Mouse (Mus musculus): ENCODE data around the gene 1700012B09Rik. TPM values are rescaled to one million over a fixed set of nuclear protein-coding genes. Genes with fewer than 3 reads are reported as not detected.

The 1700012B09Rik gene
- polyA plus RNA-seq (2014; fragmentation: Nextera tagmentation; extraction: Ambion mirVana), result not detected in 2 replicates

- H3K27ac ChIP-seq (ENCODE audit: low read depth), result no peak within 1 kb of the TSS
- peak within 1 kb of the TSS; percentile 35; the same call in 1 of the 2 replicates for H3K4me2 ChIP-seq
- H3K27me3 ChIP-seq (ENCODE audit: insufficient read depth, low read length), result no peaks in the 10 kb centered on the region
- no peak for TF ChIP-seq CTCF (IDR thresholded peaks at IDR 0.05; ENCODE audit: low read depth)
- no peak within 1 kb of the TSS for H3K9ac ChIP-seq
- no peak within 1 kb of the TSS for H3K4me3 ChIP-seq (ENCODE audit: low read depth, low read length)
- ATAC-seq (ENCODE audit: insufficient read depth), result peak; percentile 69; the same call in 1 of the 2 replicates
- 19% methylated on average over 23 of the region's 23 CpGs for WGBS
- no peaks in the 10 kb centered on the region for H3K9me3 ChIP-seq (ENCODE audit: low read depth, low read length)
- H3K4me1 ChIP-seq (ENCODE audit: insufficient read depth), result no peaks in the 10 kb centered on the region
- peak; percentile 54 for DNase-seq
- H3K36me3 ChIP-seq (ENCODE audit: insufficient read depth), result no peaks in the 10 kb centered on the region
These were observed at the start of gene 1700012B09Rik for GRCm38 (mm10) chr9:14770803-14771471. 1700012B09Rik (minus strand) TSS chr9:14771030.

- no peak for ATAC-seq (ENCODE audit: insufficient read depth)
- Histone ChIP-seq H3K27ac (ENCODE audit: low read depth) (no peak overlapping the region), H3K4me1 (ENCODE audit: insufficient read depth) (no peaks in the 10 kb centered on the region), H3K27me3 (ENCODE audit: insufficient read depth, low read length) (no peaks in the 10 kb centered on the region), H3K9me3 (ENCODE audit: low read depth, low read length) (no peaks in the 10 kb centered on the region), H3K36me3 (ENCODE audit: insufficient read depth) (peaks cover 68% of the 10 kb centered on the region), H3K4me2 (no peak overlapping the region), H3K9ac (no peak overlapping the region), H3K4me3 (ENCODE audit: low read depth, low read length) (no peak overlapping the region)
- no peak for TF ChIP-seq CTCF (IDR thresholded peaks at IDR 0.05; ENCODE audit: low read depth)
- no peak for DNase-seq
- WGBS, result 83% methylated on average over 5 of the region's 5 CpGs
These were observed 39.3 kb upstream of the 1700012B09Rik start for GRCm38 (mm10) chr9:14810111-14810510.

GRCm38 (mm10) chr9:14806786-14807185, 36.0 kb upstream of the 1700012B09Rik start:
- Histone ChIP-seq H3K4me3 (ENCODE audit: low read depth, low read length) (no peak overlapping the region), H3K27me3 (ENCODE audit: insufficient read depth, low read length) (no peaks in the 10 kb centered on the region), H3K9me3 (ENCODE audit: low read depth, low read length) (no peaks in the 10 kb centered on the region), H3K27ac (ENCODE audit: low read depth) (no peak overlapping the region), H3K4me1 (ENCODE audit: insufficient read depth) (no peaks in the 10 kb centered on the region), H3K36me3 (ENCODE audit: insufficient read depth) (peaks cover 75% of the 10 kb centered on the region), H3K9ac (no peak overlapping the region), H3K4me2 (no peak overlapping the region)
- no peak for ATAC-seq (ENCODE audit: insufficient read depth)
- WGBS, result 94% methylated on average over 1 of the region's 1 CpGs
- no peak for TF ChIP-seq CTCF (IDR thresholded peaks at IDR 0.05; ENCODE audit: low read depth)
- no peak for DNase-seq

GRCm38 (mm10) chr9:14805714-14806113, 34.9 kb upstream of the 1700012B09Rik start:
- H3K9ac ChIP-seq, result no peak overlapping the region
- no peak overlapping the region for H3K4me3 ChIP-seq (ENCODE audit: low read depth, low read length)
- no peaks in the 10 kb centered on the region for H3K27me3 ChIP-seq (ENCODE audit: insufficient read depth, low read length)
- 88% methylated on average over 2 of the region's 2 CpGs for WGBS
- DNase-seq, result no peak
- H3K4me1 ChIP-seq (ENCODE audit: insufficient read depth), result no peaks in the 10 kb centered on the region
- H3K36me3 ChIP-seq (ENCODE audit: insufficient read depth), result peaks cover 78% of the 10 kb centered on the region
- H3K9me3 ChIP-seq (ENCODE audit: low read depth, low read length), result no peaks in the 10 kb centered on the region
- no peak overlapping the region for H3K27ac ChIP-seq (ENCODE audit: low read depth)
- H3K4me2 ChIP-seq, result no peak overlapping the region
- TF ChIP-seq CTCF (IDR thresholded peaks at IDR 0.05; ENCODE audit: low read depth), result no peak
- no peak for ATAC-seq (ENCODE audit: insufficient read depth)

GRCm38 (mm10) chr9:14787356-14787755, 16.5 kb upstream of the 1700012B09Rik start:
- Histone ChIP-seq H3K4me2 (no peak overlapping the region), H3K27ac (ENCODE audit: low read depth) (no peak overlapping the region), H3K4me3 (ENCODE audit: low read depth, low read length) (no peak overlapping the region), H3K4me1 (ENCODE audit: insufficient read depth) (0 out of 2 replicates have a peak, but pooled peaks cover 8% of the 10 kb centered on the region), H3K9ac (no peak overlapping the region), H3K36me3 (ENCODE audit: insufficient read depth) (peaks cover 57% of the 10 kb centered on the region), H3K27me3 (ENCODE audit: insufficient read depth, low read length) (no peaks in the 10 kb centered on the region), H3K9me3 (ENCODE audit: low read depth, low read length) (no peaks in the 10 kb centered on the region)
- TF ChIP-seq CTCF (IDR thresholded peaks at IDR 0.05; ENCODE audit: low read depth), result no peak
- 79% methylated on average over 6 of the region's 6 CpGs for WGBS
- no peak for DNase-seq
- ATAC-seq (ENCODE audit: insufficient read depth), result no peak

- Histone ChIP-seq H3K9ac (peak within 1 kb of the TSS; percentile 85), H3K4me2 (peak within 1 kb of the TSS; percentile 83), H3K27me3 (ENCODE audit: insufficient read depth, low read length) (no peaks in the 10 kb centered on the region), H3K4me1 (ENCODE audit: insufficient read depth) (0 out of 2 replicates have a peak, but pooled peaks cover 8% of the 10 kb centered on the region), H3K36me3 (ENCODE audit: insufficient read depth) (peaks cover 59% of the 10 kb centered on the region), H3K27ac (ENCODE audit: low read depth) (peak within 1 kb of the TSS; percentile 95), H3K4me3 (ENCODE audit: low read depth, low read length) (peak within 1 kb of the TSS; percentile 73), H3K9me3 (ENCODE audit: low read depth, low read length) (no peaks in the 10 kb centered on the region)
- WGBS, result under 1% methylated on average over 62 of the region's 62 CpGs
- peak; percentile 99 for ATAC-seq (ENCODE audit: insufficient read depth)
- peak; percentile 100 for DNase-seq
- TF ChIP-seq CTCF (IDR thresholded peaks at IDR 0.05; ENCODE audit: low read depth), result 0 out of 2 replicates have a peak, but pooled peaks have one; percentile 13
These were observed 13.5 kb upstream of the 1700012B09Rik start, which contains the start of the genes Mre11a and Ankrd49 for GRCm38 (mm10) chr9:14784039-14785002. Mre11a (plus strand) TSS chr9:14784654. Ankrd49 (minus strand) TSS chr9:14784856.

All from lung, embryonic 14.5 days (tissue).